Mouse (Mus musculus): Measurements from ENCODE around the gene Pnpla5. TPM values are rescaled to one million over a fixed set of nuclear protein-coding genes. Genes with fewer than 3 reads are reported as not detected.
"Not testable (repeated sequence)": the region's sequence is repeated elsewhere in the genome, so short reads cannot be mapped to it uniquely, and the experiment has no call there.

Pnpla5 gene
- not detected in 2 replicates for polyA plus RNA-seq (2014; fragmentation: Nextera tagmentation; extraction: Ambion mirVana)

DNA sequence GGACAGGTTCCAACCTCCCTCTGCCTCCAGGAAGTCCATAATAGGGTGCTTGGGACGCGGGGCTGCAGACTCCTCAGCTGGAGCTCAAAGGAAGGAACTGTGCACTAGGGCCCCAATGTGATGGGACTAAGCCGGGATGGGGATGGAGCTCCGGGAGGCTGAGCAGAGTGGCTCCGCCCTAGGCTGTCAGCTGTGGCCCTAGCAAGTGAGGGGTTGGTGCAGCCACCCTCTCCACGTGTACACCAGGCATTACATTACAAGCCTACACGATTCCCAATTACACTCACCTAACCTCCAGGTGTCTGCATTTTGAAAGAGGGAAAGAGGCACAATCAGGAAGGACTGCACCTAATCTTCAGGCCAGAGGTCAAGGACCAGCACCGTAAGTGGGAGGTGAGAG, at the start of gene Pnpla5:
Gene Pnpla5 (minus strand): TSS at position 101 of the 400 bp plus-strand sequence.
- WGBS: 61% methylated on average over 8 of the region's 8 CpGs
- no peaks in the 10 kb centered on the region for H3K4me1 ChIP-seq (ENCODE audit: control insufficient read depth, insufficient read depth, low read length)
- H3K36me3 ChIP-seq (ENCODE audit: control insufficient read depth, insufficient read depth, low read length): no peaks in the 10 kb centered on the region
- H3K4me2 ChIP-seq (replicated peaks; ENCODE audit: low read depth, low read length): no peak within 1 kb of the TSS
- no peaks in the 10 kb centered on the region for H3K27me3 ChIP-seq (ENCODE audit: control insufficient read depth, insufficient read depth, low read length)
- no peak within 1 kb of the TSS for H3K4me3 ChIP-seq (ENCODE audit: low read depth, low read length)
- H3K27ac ChIP-seq (ENCODE audit: low read length): no peak within 1 kb of the TSS
- no peak for ATAC-seq (ENCODE audit: insufficient number of reproducible peaks, insufficient read depth, low FRiP score, low read depth)
- no peaks in the 10 kb centered on the region for H3K9me3 ChIP-seq (ENCODE audit: control insufficient read depth, low read depth, low read length)
- H3K9ac ChIP-seq (replicated peaks; ENCODE audit: low read depth, low read length): no peak within 1 kb of the TSS

DNA sequence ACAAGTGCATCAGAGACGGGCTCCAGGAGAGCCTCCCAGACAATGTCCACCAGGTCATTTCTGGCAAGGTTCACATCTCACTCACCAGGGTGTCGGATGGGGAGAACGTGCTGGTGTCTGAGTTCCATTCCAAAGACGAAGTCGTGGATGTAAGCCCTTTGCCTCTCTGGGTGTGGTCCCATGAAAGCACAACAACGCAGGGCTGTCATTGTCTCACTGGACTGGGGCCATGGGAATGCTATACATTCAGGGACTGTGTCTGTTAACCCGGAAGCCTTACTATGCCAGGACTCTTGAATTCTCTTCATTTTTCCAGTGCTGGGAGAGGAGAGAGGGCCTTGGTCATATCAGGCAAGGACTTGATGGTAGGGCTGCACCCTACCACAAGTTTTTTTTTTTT, 48.2 kb upstream of the Pnpla5 start:
- H3K9me3 ChIP-seq (ENCODE audit: control insufficient read depth, low read depth, low read length): no peaks in the 10 kb centered on the region
- peaks cover 10% of the 10 kb centered on the region; the same call in 1 of the 2 replicates for H3K4me1 ChIP-seq (ENCODE audit: control insufficient read depth, insufficient read depth, low read length)
- H3K27ac ChIP-seq (ENCODE audit: low read length): no peak overlapping the region
- H3K27me3 ChIP-seq (ENCODE audit: control insufficient read depth, insufficient read depth, low read length): peaks cover 4% of the 10 kb centered on the region; the same call in 1 of the 2 replicates
- no peaks in the 10 kb centered on the region for H3K36me3 ChIP-seq (ENCODE audit: control insufficient read depth, insufficient read depth, low read length)
- WGBS: 88% methylated on average over 7 of the region's 7 CpGs
- H3K9ac ChIP-seq (replicated peaks; ENCODE audit: low read depth, low read length): no peak overlapping the region
- no peak for ATAC-seq (ENCODE audit: insufficient number of reproducible peaks, insufficient read depth, low FRiP score, low read depth)
- no peak overlapping the region for H3K4me2 ChIP-seq (replicated peaks; ENCODE audit: low read depth, low read length)
- no peak overlapping the region for H3K4me3 ChIP-seq (ENCODE audit: low read depth, low read length)

GRCm38 (mm10) chr15:84169511-84169910, 46.5 kb upstream of the Pnpla5 start:
- Histone ChIP-seq H3K9ac (replicated peaks; ENCODE audit: low read depth, low read length) (no peak overlapping the region), H3K9me3 (ENCODE audit: control insufficient read depth, low read depth, low read length) (no peaks in the 10 kb centered on the region), H3K36me3 (ENCODE audit: control insufficient read depth, insufficient read depth, low read length) (no peaks in the 10 kb centered on the region), H3K4me2 (replicated peaks; ENCODE audit: low read depth, low read length) (no peak overlapping the region), H3K4me3 (ENCODE audit: low read depth, low read length) (no peak overlapping the region), H3K27me3 (ENCODE audit: control insufficient read depth, insufficient read depth, low read length) (peaks cover 4% of the 10 kb centered on the region; the same call in 1 of the 2 replicates), H3K4me1 (ENCODE audit: control insufficient read depth, insufficient read depth, low read length) (peaks cover 10% of the 10 kb centered on the region; the same call in 1 of the 2 replicates), H3K27ac (ENCODE audit: low read length) (no peak overlapping the region)
- ATAC-seq (ENCODE audit: insufficient number of reproducible peaks, insufficient read depth, low FRiP score, low read depth): no peak
- 80% methylated on average over 1 of the region's 1 CpGs for WGBS

DNA sequence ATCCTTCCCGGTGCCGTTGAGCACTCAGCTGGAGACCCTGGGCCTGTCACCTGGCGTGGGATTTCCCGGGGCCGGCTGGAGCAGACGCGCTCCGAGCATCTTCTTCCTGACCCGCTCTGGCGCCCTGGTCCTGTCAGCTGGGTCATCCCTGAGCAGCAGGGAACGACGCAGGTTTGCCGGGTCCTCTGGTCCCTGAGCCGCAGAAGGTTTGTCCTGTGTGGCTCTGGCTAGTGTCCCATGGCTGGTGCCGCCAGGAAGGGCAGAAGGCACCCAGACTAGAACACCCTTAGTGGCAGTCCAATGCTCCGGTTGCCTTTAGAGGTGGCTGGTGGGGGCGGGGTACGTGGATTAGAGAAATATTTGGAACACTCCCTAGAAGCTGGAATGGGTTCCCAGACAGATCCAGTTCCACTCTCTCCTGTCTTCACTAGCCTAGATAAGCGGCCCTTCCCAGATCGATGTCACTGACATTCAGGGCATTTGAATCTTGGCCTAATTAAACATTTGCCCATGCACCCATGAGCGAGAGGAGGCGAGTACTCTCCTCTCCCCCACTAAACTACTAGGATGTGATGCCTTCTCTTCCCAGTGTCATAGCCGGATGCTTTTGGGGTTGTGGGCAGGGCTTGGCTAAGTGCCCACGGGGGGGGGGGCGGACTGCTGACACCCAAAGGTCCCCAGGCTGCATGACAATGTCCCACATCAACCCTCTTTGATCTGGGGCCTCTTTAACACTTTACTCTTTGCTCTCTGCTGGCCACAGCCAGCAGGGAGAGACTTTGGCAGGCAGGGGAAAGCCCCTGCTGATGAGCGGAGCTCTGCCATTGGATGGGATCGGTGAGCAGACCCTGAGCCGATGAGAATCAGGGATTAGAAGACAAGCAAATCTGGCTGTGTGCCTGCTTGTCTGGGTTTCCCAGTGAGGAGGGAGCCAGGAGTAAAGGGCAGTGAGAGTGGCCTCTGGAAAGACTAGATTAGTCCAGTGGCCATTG, 45.5 kb upstream of the Pnpla5 start:
- no peak for ATAC-seq (ENCODE audit: insufficient number of reproducible peaks, insufficient read depth, low FRiP score, low read depth)
- no peaks in the 10 kb centered on the region for H3K9me3 ChIP-seq (ENCODE audit: control insufficient read depth, low read depth, low read length)
- H3K9ac ChIP-seq (replicated peaks; ENCODE audit: low read depth, low read length): peak overlapping the region; percentile 14; the same call in 1 of the 2 replicates
- peaks cover 10% of the 10 kb centered on the region; the same call in 1 of the 2 replicates for H3K4me1 ChIP-seq (ENCODE audit: control insufficient read depth, insufficient read depth, low read length)
- under 1% methylated on average over 28 of the region's 28 CpGs for WGBS
- no peak overlapping the region for H3K27ac ChIP-seq (ENCODE audit: low read length)
- H3K36me3 ChIP-seq (ENCODE audit: control insufficient read depth, insufficient read depth, low read length): no peaks in the 10 kb centered on the region
- H3K4me3 ChIP-seq (ENCODE audit: low read depth, low read length): peak overlapping the region; percentile 47
- peaks cover 4% of the 10 kb centered on the region; the same call in 1 of the 2 replicates for H3K27me3 ChIP-seq (ENCODE audit: control insufficient read depth, insufficient read depth, low read length)
- H3K4me2 ChIP-seq (replicated peaks; ENCODE audit: low read depth, low read length): peak overlapping the region; percentile 96

DNA sequence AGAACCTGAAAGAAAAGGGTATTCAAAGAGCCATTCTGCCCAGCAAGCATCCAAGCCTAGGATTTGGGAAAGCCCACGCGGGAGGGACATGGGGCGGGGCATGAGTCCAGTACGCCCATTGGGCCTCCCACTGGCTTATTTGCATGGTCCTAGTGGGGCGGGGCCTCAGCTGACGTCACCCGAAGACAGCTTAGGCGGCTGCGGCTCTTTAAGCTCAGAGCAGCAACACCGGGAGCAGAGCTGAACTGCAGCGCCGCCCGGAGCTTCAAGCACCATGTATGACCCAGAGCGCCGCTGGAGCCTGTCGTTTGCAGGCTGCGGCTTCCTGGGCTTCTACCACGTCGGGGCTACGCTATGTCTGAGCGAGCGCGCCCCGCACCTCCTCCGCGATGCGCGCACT, 44.6 kb upstream of the Pnpla5 start, which contains the start of gene Pnpla3:
Gene Pnpla3 (plus strand): TSS at position 238 of the 400 bp plus-strand sequence.
- under 1% methylated on average over 28 of the region's 28 CpGs for WGBS
- Histone ChIP-seq H3K27ac (ENCODE audit: low read length) (no peak within 1 kb of the TSS), H3K36me3 (ENCODE audit: control insufficient read depth, insufficient read depth, low read length) (no peaks in the 10 kb centered on the region), H3K4me2 (replicated peaks; ENCODE audit: low read depth, low read length) (peak within 1 kb of the TSS; percentile 96), H3K4me1 (ENCODE audit: control insufficient read depth, insufficient read depth, low read length) (peaks cover 10% of the 10 kb centered on the region; the same call in 1 of the 2 replicates), H3K27me3 (ENCODE audit: control insufficient read depth, insufficient read depth, low read length) (peaks cover 4% of the 10 kb centered on the region; the same call in 1 of the 2 replicates), H3K9ac (replicated peaks; ENCODE audit: low read depth, low read length) (peak within 1 kb of the TSS; percentile 14; the same call in 1 of the 2 replicates), H3K9me3 (ENCODE audit: control insufficient read depth, low read depth, low read length) (no peaks in the 10 kb centered on the region), H3K4me3 (ENCODE audit: low read depth, low read length) (peak within 1 kb of the TSS; percentile 47)
- peak; percentile 98 for ATAC-seq (ENCODE audit: insufficient number of reproducible peaks, insufficient read depth, low FRiP score, low read depth)

DNA sequence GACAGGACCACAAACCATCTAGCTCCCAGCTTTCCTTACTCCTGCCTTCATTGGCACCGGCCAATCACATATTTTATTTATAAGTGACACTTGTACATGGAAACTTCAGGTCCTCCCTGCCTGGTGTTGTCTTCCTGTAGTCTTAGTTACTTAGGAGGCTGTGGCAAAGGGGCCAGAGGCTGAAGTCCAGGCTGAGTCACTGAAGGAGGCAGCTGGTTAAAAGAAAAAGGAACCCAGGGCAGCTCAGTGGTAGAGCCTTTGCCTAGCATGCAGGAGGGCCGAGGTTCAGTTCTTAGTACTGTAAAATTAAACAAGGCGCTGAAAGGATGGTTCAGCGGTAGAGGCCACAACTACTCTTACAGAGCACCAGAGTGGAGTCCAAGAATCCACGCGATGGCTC, 43.8 kb upstream of the Pnpla5 start:
- H3K9ac ChIP-seq (replicated peaks; ENCODE audit: low read depth, low read length): no peak overlapping the region
- H3K36me3 ChIP-seq (ENCODE audit: control insufficient read depth, insufficient read depth, low read length): no peaks in the 10 kb centered on the region
- no peak overlapping the region for H3K27ac ChIP-seq (ENCODE audit: low read length)
- no peak for ATAC-seq (ENCODE audit: insufficient number of reproducible peaks, insufficient read depth, low FRiP score, low read depth)
- peaks cover 4% of the 10 kb centered on the region; the same call in 1 of the 2 replicates for H3K27me3 ChIP-seq (ENCODE audit: control insufficient read depth, insufficient read depth, low read length)
- no peak overlapping the region for H3K4me3 ChIP-seq (ENCODE audit: low read depth, low read length)
- peaks cover 10% of the 10 kb centered on the region; the same call in 1 of the 2 replicates for H3K4me1 ChIP-seq (ENCODE audit: control insufficient read depth, insufficient read depth, low read length)
- H3K4me2 ChIP-seq (replicated peaks; ENCODE audit: low read depth, low read length): no peak overlapping the region
- WGBS: 72% methylated on average over 6 of the region's 6 CpGs
- no peaks in the 10 kb centered on the region for H3K9me3 ChIP-seq (ENCODE audit: control insufficient read depth, low read depth, low read length)

DNA sequence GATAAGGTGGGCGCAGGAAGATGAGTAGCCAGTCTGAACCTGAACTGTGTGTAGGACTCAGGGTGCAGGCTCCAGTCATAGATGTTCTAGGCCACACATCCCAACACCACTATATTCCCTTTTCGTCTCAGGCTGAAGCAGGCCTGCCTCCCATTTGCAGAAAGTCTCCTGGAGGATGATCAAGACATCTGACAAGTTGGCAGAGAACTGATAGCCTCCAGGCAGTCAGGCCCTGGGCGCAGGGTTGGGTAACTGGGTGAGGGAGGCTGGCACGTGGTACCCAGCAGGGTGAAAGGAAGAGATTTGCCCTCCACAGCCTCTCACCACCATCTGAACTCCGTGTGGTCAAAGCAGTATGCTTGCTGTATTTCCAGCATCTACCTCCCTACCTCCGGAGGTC, 38.9 kb upstream of the Pnpla5 start:
- 80% methylated on average over 6 of the region's 6 CpGs for WGBS
- Histone ChIP-seq H3K27ac (ENCODE audit: low read length) (no peak overlapping the region), H3K9me3 (ENCODE audit: control insufficient read depth, low read depth, low read length) (no peaks in the 10 kb centered on the region), H3K4me2 (replicated peaks; ENCODE audit: low read depth, low read length) (no peak overlapping the region), H3K4me1 (ENCODE audit: control insufficient read depth, insufficient read depth, low read length) (no peaks in the 10 kb centered on the region), H3K27me3 (ENCODE audit: control insufficient read depth, insufficient read depth, low read length) (no peaks in the 10 kb centered on the region), H3K9ac (replicated peaks; ENCODE audit: low read depth, low read length) (no peak overlapping the region), H3K4me3 (ENCODE audit: low read depth, low read length) (no peak overlapping the region), H3K36me3 (ENCODE audit: control insufficient read depth, insufficient read depth, low read length) (no peaks in the 10 kb centered on the region)
- no peak for ATAC-seq (ENCODE audit: insufficient number of reproducible peaks, insufficient read depth, low FRiP score, low read depth)

DNA sequence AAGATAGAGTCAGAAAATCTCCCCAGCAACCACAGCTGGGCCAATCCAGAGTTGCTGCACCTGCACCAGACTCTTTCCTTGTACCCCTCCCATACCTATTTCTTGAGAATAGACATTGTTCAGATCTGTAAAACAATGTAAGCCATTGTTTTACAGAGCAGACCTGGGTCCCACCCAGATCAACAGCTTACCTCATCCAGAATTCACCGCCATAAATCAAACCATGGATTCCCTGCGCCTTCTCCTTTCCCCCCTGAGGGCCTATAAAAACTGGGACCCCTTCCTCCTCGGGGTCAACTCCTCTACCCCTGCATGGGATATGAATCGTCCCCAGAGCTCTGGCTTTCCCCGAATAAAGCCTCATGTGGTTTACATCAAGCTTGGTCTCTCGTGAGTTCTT, 34.6 kb upstream of the Pnpla5 start:
- H3K9ac ChIP-seq (replicated peaks; ENCODE audit: low read depth, low read length); H3K9me3 ChIP-seq (ENCODE audit: control insufficient read depth, low read depth, low read length); H3K36me3 ChIP-seq (ENCODE audit: control insufficient read depth, insufficient read depth, low read length); H3K27ac ChIP-seq (ENCODE audit: low read length); H3K27me3 ChIP-seq (ENCODE audit: control insufficient read depth, insufficient read depth, low read length); H3K4me2 ChIP-seq (replicated peaks; ENCODE audit: low read depth, low read length); ATAC-seq (ENCODE audit: insufficient number of reproducible peaks, insufficient read depth, low FRiP score, low read depth); H3K4me3 ChIP-seq (ENCODE audit: low read depth, low read length); H3K4me1 ChIP-seq (ENCODE audit: control insufficient read depth, insufficient read depth, low read length): not testable (repeated sequence)
- 86% methylated on average over 6 of the region's 6 CpGs for WGBS
